Mouse (Mus musculus): ENCODE measurements around the gene Gm10190. TPM values are rescaled to one million over a fixed set of nuclear protein-coding genes. Genes with fewer than 3 reads are reported as not detected.

Gene Gm10190
- total RNA-seq (2023): not detected in 2 replicates

GRCm38 (mm10) chr17:80372989-80373725, at the start of gene Gm10190:
Gm10190 (minus strand) TSS chr17:80373541.

Other genes starting within 250 kb of the Gm10190 start
- 10.0 and 10.6 TPM in 2 replicates for gene Galm, start 246.1 kb downstream of the Gm10190 start, total RNA-seq (2023)
- gene Srsf7, start 166.2 kb downstream of the Gm10190 start, total RNA-seq (2023): 150 and 188 TPM in 2 replicates
- gene Ttc39d, start 166.1 kb downstream of the Gm10190 start, total RNA-seq (2023): not detected in 2 replicates
- gene Gemin6, start 149.1 kb downstream of the Gm10190 start, total RNA-seq (2023): 1.5 and 2.2 TPM in 2 replicates
- 1.3 and 1.6 TPM in 2 replicates for gene Morn2, start 83.3 kb downstream of the Gm10190 start, total RNA-seq (2023)
- gene Dhx57, start 83.1 kb downstream of the Gm10190 start, total RNA-seq (2023): 9.0 and 9.9 TPM in 2 replicates
- not detected in 2 replicates for gene Arhgef33, start 66.1 kb downstream of the Gm10190 start, total RNA-seq (2023)
- gene Sos1, start 106.9 kb upstream of the Gm10190 start, total RNA-seq (2023): 9.3 and 12.0 TPM in 2 replicates
- gene Cdkl4, start 204.3 kb upstream of the Gm10190 start, total RNA-seq (2023): 0.73 and 0.82 TPM in 2 replicates

Measured in neutrophil, adult 65 days (primary cell).